Mouse (Mus musculus): Measurements from ENCODE around the gene Hist1h2ac.

DNA sequence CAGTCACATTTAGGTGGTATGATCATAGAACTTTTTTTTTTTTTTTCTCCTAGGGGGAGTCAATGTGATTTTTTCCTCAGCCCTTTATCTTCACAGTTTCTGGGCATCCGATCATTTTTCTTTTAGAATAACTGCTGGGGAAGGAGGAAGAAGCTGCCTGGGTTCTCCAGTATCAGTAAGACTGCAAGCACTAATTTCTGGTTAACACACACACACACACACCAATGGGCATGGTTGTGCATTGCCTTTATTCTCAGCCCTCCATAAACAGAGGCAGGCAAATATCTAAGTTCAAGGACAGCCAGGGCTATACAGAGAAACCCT is 1.2 kb downstream of the Hist1h2ac start:
- TF ChIP-seq CTCF (IDR thresholded peaks at IDR 0.05; ENCODE audit: low read depth): no peak
- TF ChIP-seq EP300 (IDR thresholded peaks at IDR 0.05; ENCODE audit: low read depth): no peak
